9 mouse cellular contexts compared by ENCODE assay signal in the genomic region with DNA sequence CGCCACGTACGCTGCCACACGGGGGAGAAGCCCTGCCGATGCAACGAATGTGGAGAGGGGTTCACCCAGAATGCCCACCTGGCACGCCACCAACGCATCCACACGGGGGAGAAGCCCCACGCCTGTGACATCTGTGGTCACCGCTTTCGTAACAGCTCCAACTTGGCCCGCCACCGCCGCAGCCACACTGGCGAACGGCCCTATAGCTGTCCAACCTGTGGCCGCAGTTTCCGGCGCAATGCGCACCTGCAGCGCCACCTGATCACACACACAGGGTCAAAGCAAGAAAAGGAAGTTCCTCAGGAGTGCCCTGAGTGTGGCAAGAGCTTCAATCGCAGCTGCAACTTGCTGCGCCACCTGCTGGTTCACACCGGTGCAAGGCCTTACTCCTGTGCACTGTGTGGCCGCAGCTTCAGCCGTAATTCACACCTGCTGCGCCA. TPM values are rescaled to one million over a fixed set of nuclear protein-coding genes. Genes with fewer than 3 reads are reported as not detected.
DNase-seq lines count a peak whose midpoint lies in the region; ATAC-seq and TF ChIP-seq lines count a peak whose summit lies in the region.
"Had no signal": no experiment of that assay in that cellular context is flagged by ENCODE, and none has a peak within 500 bp of the region (broad histone marks: within the 10 kb centered on the region; RNA-seq: fewer than 3 reads in every experiment).

No protein-coding gene starts in this region.

- peak; percentile 75 for TF ChIP-seq CTCF in hindbrain, postnatal 0 days (IDR thresholded peaks at IDR 0.05; ENCODE audit: low read depth)
- 0 out of 2 replicates have a peak, but pooled peaks have one; percentile 19 for TF ChIP-seq CTCF in olfactory bulb, adult 2 months (IDR thresholded peaks at IDR 0.05; ENCODE audit: insufficient read depth, low read depth, low read length)

- H3K4me1 ChIP-seq in midbrain, embryonic 10.5 days = no peaks in the 10 kb centered on the region
- no peaks in the 10 kb centered on the region for H3K4me1 ChIP-seq in midbrain, embryonic 16.5 days (ENCODE audit: control insufficient read depth, insufficient read depth, low read length)
- H3K4me1 ChIP-seq in embryonic facial prominence, embryonic 10.5 days = no peaks in the 10 kb centered on the region
- H3K4me1 ChIP-seq in hindbrain, postnatal 0 days (ENCODE audit: insufficient read depth, low read length) = no peaks in the 10 kb centered on the region
- no peaks in the 10 kb centered on the region for H3K4me1 ChIP-seq in liver, embryonic 11.5 days (replicated peaks; ENCODE audit: control insufficient read depth, insufficient read depth, low read length)
- no peaks in the 10 kb centered on the region for H3K4me1 ChIP-seq in olfactory bulb, adult 2 months (ENCODE audit: control insufficient read depth, insufficient read depth, low read length)

- no peak for TF ChIP-seq POLR2A in olfactory bulb, adult 2 months (IDR thresholded peaks at IDR 0.05; ENCODE audit: insufficient read depth, low read depth, low read length)

- no peaks in the 10 kb centered on the region for H3K27me3 ChIP-seq in midbrain, embryonic 10.5 days (ENCODE audit: low read depth, poor library complexity, severe bottlenecking)
- no peaks in the 10 kb centered on the region for H3K27me3 ChIP-seq in midbrain, embryonic 16.5 days (ENCODE audit: control insufficient read depth, insufficient read depth, low read depth, low read length)
- H3K27me3 ChIP-seq in embryonic facial prominence, embryonic 10.5 days (replicated peaks; ENCODE audit: low read depth, poor library complexity, severe bottlenecking) = no peaks in the 10 kb centered on the region
- H3K27me3 ChIP-seq in hindbrain, postnatal 0 days (ENCODE audit: insufficient read depth, low read length) = no peaks in the 10 kb centered on the region
- no peaks in the 10 kb centered on the region for H3K27me3 ChIP-seq in liver, embryonic 11.5 days (replicated peaks; ENCODE audit: control insufficient read depth, insufficient read depth, low read length)

- H3K9ac ChIP-seq in midbrain, embryonic 16.5 days (ENCODE audit: low read depth, low read length) = no peak overlapping the region
- H3K9ac ChIP-seq in hindbrain, postnatal 0 days (replicated peaks; ENCODE audit: low read length) = no peak overlapping the region
- H3K9ac ChIP-seq in liver, embryonic 11.5 days (ENCODE audit: low read depth, low read length) = no peak overlapping the region

- H3K4me2 ChIP-seq in midbrain, embryonic 16.5 days (ENCODE audit: low read length) = no peak overlapping the region
- no peak overlapping the region for H3K4me2 ChIP-seq in hindbrain, postnatal 0 days (ENCODE audit: low read depth, low read length)
- H3K4me2 ChIP-seq in liver, embryonic 11.5 days = no peak overlapping the region

- no peak overlapping the region for H3K4me3 ChIP-seq in midbrain, embryonic 10.5 days
- H3K4me3 ChIP-seq in midbrain, embryonic 16.5 days (ENCODE audit: low read depth, low read length) = no peak overlapping the region
- no peak overlapping the region for H3K4me3 ChIP-seq in embryonic facial prominence, embryonic 10.5 days
- H3K4me3 ChIP-seq in hindbrain, postnatal 0 days (ENCODE audit: low read length) = no peak overlapping the region
- H3K4me3 ChIP-seq in liver, embryonic 11.5 days (ENCODE audit: low read depth, low read length) = no peak overlapping the region
- H3K4me3 ChIP-seq in olfactory bulb, adult 2 months (ENCODE audit: insufficient read depth, low read depth, low read length) = no peak overlapping the region

- H3K36me3 ChIP-seq in midbrain, embryonic 10.5 days = no peaks in the 10 kb centered on the region
- H3K36me3 ChIP-seq in midbrain, embryonic 16.5 days (ENCODE audit: control insufficient read depth, insufficient read depth, low read length) = no peaks in the 10 kb centered on the region
- no peaks in the 10 kb centered on the region for H3K36me3 ChIP-seq in embryonic facial prominence, embryonic 10.5 days (replicated peaks)
- H3K36me3 ChIP-seq in hindbrain, postnatal 0 days (ENCODE audit: insufficient read depth, low read length) = no peaks in the 10 kb centered on the region
- no peaks in the 10 kb centered on the region for H3K36me3 ChIP-seq in liver, embryonic 11.5 days (ENCODE audit: control insufficient read depth, insufficient read depth, low read length)

- H3K27ac ChIP-seq in midbrain, embryonic 10.5 days (replicated peaks) = no peak overlapping the region
- no peak overlapping the region for H3K27ac ChIP-seq in midbrain, embryonic 16.5 days (ENCODE audit: low read length)
- no peak overlapping the region for H3K27ac ChIP-seq in embryonic facial prominence, embryonic 10.5 days (replicated peaks)
- no peak overlapping the region for H3K27ac ChIP-seq in hindbrain, postnatal 0 days
- H3K27ac ChIP-seq in liver, embryonic 11.5 days (ENCODE audit: low read depth, low read length) = no peak overlapping the region
- H3K27ac ChIP-seq in olfactory bulb, adult 2 months (ENCODE audit: insufficient read depth, low read depth, low read length) = no peak overlapping the region

- DNase-seq in midbrain, embryonic 10.5 days (ENCODE audit: low spot score) = peak; percentile 44
- DNase-seq in embryonic facial prominence, embryonic 10.5 days (ENCODE audit: low spot score) = peak; percentile 57
- DNase-seq in hindbrain, postnatal 0 days (ENCODE audit: low spot score) = peak; percentile 40
- DNase-seq in liver, embryonic 11.5 days (ENCODE audit: low spot score) = no peak
- DNase-seq in thymus, postnatal 4 days = peak; percentile 93

- ATAC-seq in midbrain, embryonic 16.5 days = no peak
- peak; percentile 94 for ATAC-seq in activated CD4-positive, CD25-positive, alpha-beta regulatory T cell, adult 4 months
- peak; percentile 38; the same call in 1 of the 2 replicates for ATAC-seq in hindbrain, postnatal 0 days
- peak; percentile 45; the same call in 1 of the 2 replicates for ATAC-seq in liver, embryonic 11.5 days (replicated peaks; ENCODE audit: low FRiP score)

- 91% methylated on average over 28 of the region's 28 CpGs for WGBS in midbrain, embryonic 10.5 days
- 85% methylated on average over 28 of the region's 28 CpGs for WGBS in midbrain, embryonic 16.5 days
- WGBS in embryonic facial prominence, embryonic 10.5 days = 88% methylated on average over 28 of the region's 28 CpGs
- WGBS in hindbrain, postnatal 0 days = 82% methylated on average over 28 of the region's 28 CpGs
- 78% methylated on average over 28 of the region's 28 CpGs for WGBS in liver, embryonic 11.5 days
- WGBS in olfactory bulb, adult 2 months = 80% methylated on average over 28 of the region's 28 CpGs

- H3K9me3 ChIP-seq in midbrain, embryonic 10.5 days (replicated peaks) = no peaks in the 10 kb centered on the region
- no peaks in the 10 kb centered on the region for H3K9me3 ChIP-seq in midbrain, embryonic 16.5 days (replicated peaks; ENCODE audit: control insufficient read depth, low read length, poor library complexity, severe bottlenecking)
- H3K9me3 ChIP-seq in embryonic facial prominence, embryonic 10.5 days = no peaks in the 10 kb centered on the region
- no peaks in the 10 kb centered on the region for H3K9me3 ChIP-seq in hindbrain, postnatal 0 days (ENCODE audit: low read length)
- H3K9me3 ChIP-seq in liver, embryonic 11.5 days (ENCODE audit: control insufficient read depth, low read length) = no peaks in the 10 kb centered on the region

RNA-seq across cellular contexts. Expression of gene Zscan10, which starts 9.7 kb away (rescaled TPM):
- polyA plus RNA-seq in midbrain, embryonic 10.5 days (2016; fragmentation: Nextera tagmentation; extraction: Ambion mirVana) = 0.12 and 0.19 TPM in 2 replicates
- not detected in 2 replicates for polyA plus RNA-seq in midbrain, embryonic 16.5 days (2015; fragmentation: Nextera tagmentation; extraction: Ambion mirVana)
- polyA plus RNA-seq in activated CD4-positive, CD25-positive, alpha-beta regulatory T cell, adult 4 months (2017; shearing (Covaris generic)) = 1 to 10 TPM; 1.3 to 3.4 TPM
- polyA plus RNA-seq in embryonic facial prominence, embryonic 10.5 days (2016; fragmentation: Nextera tagmentation; extraction: Ambion mirVana) = 0.71 and 1.0 TPM in 2 replicates
- total RNA-seq in hindbrain, postnatal 0 days (2014; rRNA removed) = 0.10 TPM in 1 of 2 replicates, not detected in the other
- polyA plus RNA-seq in hindbrain, postnatal 0 days (2015; fragmentation: Nextera tagmentation; extraction: Ambion mirVana) = 0.14 and 0.26 TPM in 2 replicates
- polyA plus RNA-seq in liver, embryonic 11.5 days (2014; fragmentation: Nextera tagmentation; extraction: Ambion mirVana) = 0.12 and 0.25 TPM in 2 replicates
- polyA plus RNA-seq in olfactory bulb, adult 2 months (2012; ENCODE audit: insufficient read depth, insufficient read length, low replicate concordance, missing spikeins) = not detected in 2 replicates
- polyA plus RNA-seq: neural tube, embryonic 14.5 days had no signal

RNA-seq across cellular contexts. Expression of gene Zfp13, which starts 11.1 kb away (rescaled TPM):
- polyA plus RNA-seq in midbrain, embryonic 10.5 days (2016; fragmentation: Nextera tagmentation; extraction: Ambion mirVana) = 19.8 and 25.7 TPM in 2 replicates
- 28.4 and 29.4 TPM in 2 replicates for polyA plus RNA-seq in midbrain, embryonic 16.5 days (2015; fragmentation: Nextera tagmentation; extraction: Ambion mirVana)
- not detected for polyA plus RNA-seq in activated CD4-positive, CD25-positive, alpha-beta regulatory T cell, adult 4 months (2017; shearing (Covaris generic))
- 22.4 and 24.4 TPM in 2 replicates for polyA plus RNA-seq in embryonic facial prominence, embryonic 10.5 days (2016; fragmentation: Nextera tagmentation; extraction: Ambion mirVana)
- total RNA-seq in hindbrain, postnatal 0 days (2014; rRNA removed) = 37.6 and 44.0 TPM in 2 replicates
- polyA plus RNA-seq in hindbrain, postnatal 0 days (2015; fragmentation: Nextera tagmentation; extraction: Ambion mirVana) = 21.5 and 21.6 TPM in 2 replicates
- 5.6 and 6.3 TPM in 2 replicates for polyA plus RNA-seq in liver, embryonic 11.5 days (2014; fragmentation: Nextera tagmentation; extraction: Ambion mirVana)
- polyA plus RNA-seq in olfactory bulb, adult 2 months (2012; ENCODE audit: insufficient read depth, insufficient read length, low replicate concordance, missing spikeins) = not detected in 2 replicates

RNA-seq across cellular contexts. Expression of gene Mmp25, which starts 34.7 kb away (rescaled TPM):
- polyA plus RNA-seq in midbrain, embryonic 10.5 days (2016; fragmentation: Nextera tagmentation; extraction: Ambion mirVana) = 0.89 and 1.1 TPM in 2 replicates
- 0.94 and 1.6 TPM in 2 replicates for polyA plus RNA-seq in midbrain, embryonic 16.5 days (2015; fragmentation: Nextera tagmentation; extraction: Ambion mirVana)
- 1 to 10 TPM; 1.0 to 2.0 TPM for polyA plus RNA-seq in activated CD4-positive, CD25-positive, alpha-beta regulatory T cell, adult 4 months (2017; shearing (Covaris generic))
- polyA plus RNA-seq in embryonic facial prominence, embryonic 10.5 days (2016; fragmentation: Nextera tagmentation; extraction: Ambion mirVana) = 0.68 and 0.69 TPM in 2 replicates
- total RNA-seq in hindbrain, postnatal 0 days (2014; rRNA removed) = 0.65 and 1.2 TPM in 2 replicates
- polyA plus RNA-seq in hindbrain, postnatal 0 days (2015; fragmentation: Nextera tagmentation; extraction: Ambion mirVana) = 1.2 and 1.3 TPM in 2 replicates
- polyA plus RNA-seq in liver, embryonic 11.5 days (2014; fragmentation: Nextera tagmentation; extraction: Ambion mirVana) = 0.27 TPM in 1 of 2 replicates, not detected in the other
- polyA plus RNA-seq in olfactory bulb, adult 2 months (2012; ENCODE audit: insufficient read depth, insufficient read length, low replicate concordance, missing spikeins) = not detected in 2 replicates

RNA-seq across cellular contexts. Expression of gene Zfp213, which starts 46.3 kb away (rescaled TPM):
- polyA plus RNA-seq in midbrain, embryonic 10.5 days (2016; fragmentation: Nextera tagmentation; extraction: Ambion mirVana) = 27.5 and 28.7 TPM in 2 replicates
- 16.0 and 17.9 TPM in 2 replicates for polyA plus RNA-seq in midbrain, embryonic 16.5 days (2015; fragmentation: Nextera tagmentation; extraction: Ambion mirVana)
- polyA plus RNA-seq in activated CD4-positive, CD25-positive, alpha-beta regulatory T cell, adult 4 months (2017; shearing (Covaris generic)) = 1 to 10 TPM; 4.3 to 4.9 TPM
- polyA plus RNA-seq in embryonic facial prominence, embryonic 10.5 days (2016; fragmentation: Nextera tagmentation; extraction: Ambion mirVana) = 27.2 and 31.0 TPM in 2 replicates
- total RNA-seq in hindbrain, postnatal 0 days (2014; rRNA removed) = 17.1 and 28.1 TPM in 2 replicates
- polyA plus RNA-seq in hindbrain, postnatal 0 days (2015; fragmentation: Nextera tagmentation; extraction: Ambion mirVana) = 9.4 and 10.3 TPM in 2 replicates
- polyA plus RNA-seq in liver, embryonic 11.5 days (2014; fragmentation: Nextera tagmentation; extraction: Ambion mirVana) = 14.3 and 14.8 TPM in 2 replicates
- not detected in 2 replicates for polyA plus RNA-seq in olfactory bulb, adult 2 months (2012; ENCODE audit: insufficient read depth, insufficient read length, low replicate concordance, missing spikeins)

RNA-seq across cellular contexts. Expression of gene Bicdl2, which starts 49.9 kb away (rescaled TPM):
- polyA plus RNA-seq in midbrain, embryonic 10.5 days (2016; fragmentation: Nextera tagmentation; extraction: Ambion mirVana) = 0.32 TPM in 1 of 2 replicates, not detected in the other
- 0.15 TPM in 1 of 2 replicates, not detected in the other for polyA plus RNA-seq in midbrain, embryonic 16.5 days (2015; fragmentation: Nextera tagmentation; extraction: Ambion mirVana)
- under 1 TPM in 1 of 2 experiments, not detected in 1; 0.49 TPM for polyA plus RNA-seq in activated CD4-positive, CD25-positive, alpha-beta regulatory T cell, adult 4 months (2017; shearing (Covaris generic))
- polyA plus RNA-seq in embryonic facial prominence, embryonic 10.5 days (2016; fragmentation: Nextera tagmentation; extraction: Ambion mirVana) = 0.85 and 1.2 TPM in 2 replicates
- not detected in 2 replicates for total RNA-seq in hindbrain, postnatal 0 days (2014; rRNA removed)
- 0.11 and 0.18 TPM in 2 replicates for polyA plus RNA-seq in hindbrain, postnatal 0 days (2015; fragmentation: Nextera tagmentation; extraction: Ambion mirVana)
- 0.37 TPM in 1 of 2 replicates, not detected in the other for polyA plus RNA-seq in liver, embryonic 11.5 days (2014; fragmentation: Nextera tagmentation; extraction: Ambion mirVana)
- polyA plus RNA-seq in olfactory bulb, adult 2 months (2012; ENCODE audit: insufficient read depth, insufficient read length, low replicate concordance, missing spikeins) = not detected in 2 replicates
